Mouse (Mus musculus): Measurements from ENCODE around the gene Ccdc77. TPM values are rescaled to one million over a fixed set of nuclear protein-coding genes. Genes with fewer than 3 reads are reported as not detected.

Gene Ccdc77
- total and polyA plus RNA-seq, 3 experiments, result 18.2 to 25.2 (median 21.0) TPM

- H3K36me3 ChIP-seq (replicated peaks in 1 of 2; ENCODE audit: control insufficient read depth in 1 of 2, insufficient read depth in 1 of 2, low read length in 1 of 2), result peaks cover 44 to 81% of the 10 kb centered on the region in 2 experiments
- H3K9me3 ChIP-seq (replicated peaks; ENCODE audit: low read length), result no peaks in the 10 kb centered on the region
- no peaks in the 10 kb centered on the region for H3K4me1 ChIP-seq (ENCODE audit: control insufficient read depth in 1 of 2, insufficient read depth in 2 of 2)
- DNase-seq (ENCODE audit: extremely low read depth), result no peak
- no peak overlapping the region for H3K4me2 ChIP-seq (ENCODE audit: insufficient read depth, low read depth, poor library complexity, severe bottlenecking)
- no peak overlapping the region for H3K4me3 ChIP-seq (replicated peaks in 1 of 3; ENCODE audit: low read depth in 2 of 3, low read length in 2 of 3, poor library complexity in 1 of 3)
- H3K27ac ChIP-seq (ENCODE audit: insufficient read depth, low read depth), result no peak overlapping the region
- no peak overlapping the region for H3K9ac ChIP-seq (ENCODE audit: insufficient read depth, low read depth)
- dilution Hi-C loops (cut with MboI; ENCODE audit: extremely low pct_ligation_motif_present, extremely low pct_unique_long_range_greater_than_20kb, low sequenced_read_pairs) (no loop called here), in situ Hi-C loops (cut with MboI; ENCODE audit: low pct_ligation_motif_present, low pct_unique_long_range_greater_than_20kb, low sequenced_read_pairs) (no loop called here)
- H3K79me2 ChIP-seq (replicated peaks; ENCODE audit: control insufficient read depth, extremely low read depth, insufficient read depth, poor library complexity, severe bottlenecking), result peaks cover 9% of the 10 kb centered on the region; the same call in 1 of the 2 replicates
- no peaks in the 10 kb centered on the region for H3K27me3 ChIP-seq (replicated peaks)
- TF ChIP-seq E2F4 (IDR thresholded peaks at IDR 0.05; ENCODE audit: insufficient replicate concordance, low read depth, low read length) (no peak), MAFK (IDR thresholded peaks at IDR 0.05; ENCODE audit: insufficient replicate concordance, low read length) (peak; percentile 46; the same call in 1 of the 2 replicates), MYC (IDR thresholded peaks at IDR 0.05; ENCODE audit: low read depth, low read length) (no peak)
Observed at GRCm38 (mm10) chr6:120392811-120393210, 28.6 kb upstream of the Ccdc77 start.

DNA sequence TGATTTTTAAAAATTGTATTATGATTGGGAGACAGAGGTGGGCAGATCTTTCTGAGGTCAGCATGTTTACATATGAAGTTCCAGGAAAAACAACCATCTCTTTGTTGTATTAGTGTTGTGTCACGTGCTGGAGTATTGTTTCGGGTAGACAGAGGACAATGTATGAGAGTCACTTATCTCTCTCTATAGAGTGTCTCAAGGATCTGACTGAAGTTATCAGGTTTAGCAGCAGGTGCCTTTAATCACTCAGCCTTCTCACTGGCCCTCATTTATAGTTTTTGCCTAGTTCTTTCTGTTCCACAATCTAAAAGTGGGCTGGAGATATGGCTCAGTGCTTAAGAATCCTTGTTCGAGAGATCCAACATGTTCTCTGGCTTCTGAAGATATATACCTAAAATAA is 25.9 kb upstream of the Ccdc77 start:
- Histone ChIP-seq H3K36me3 (replicated peaks in 1 of 2; ENCODE audit: control insufficient read depth in 1 of 2, insufficient read depth in 1 of 2, low read length in 1 of 2) (peaks cover 30 to 68% of the 10 kb centered on the region in 2 experiments), H3K4me2 (ENCODE audit: insufficient read depth, low read depth, poor library complexity, severe bottlenecking) (no peak overlapping the region), H3K79me2 (replicated peaks; ENCODE audit: control insufficient read depth, extremely low read depth, insufficient read depth, poor library complexity, severe bottlenecking) (0 out of 2 replicates have a peak, but pooled peaks cover 2% of the 10 kb centered on the region), H3K27me3 (replicated peaks) (no peaks in the 10 kb centered on the region), H3K4me3 (replicated peaks in 1 of 3; ENCODE audit: low read depth in 2 of 3, low read length in 2 of 3, poor library complexity in 1 of 3) (no peak overlapping the region), H3K27ac (ENCODE audit: insufficient read depth, low read depth) (no peak overlapping the region), H3K9me3 (replicated peaks; ENCODE audit: low read length) (no peaks in the 10 kb centered on the region), H3K4me1 (ENCODE audit: control insufficient read depth in 1 of 2, insufficient read depth in 2 of 2) (no peaks in the 10 kb centered on the region), H3K9ac (ENCODE audit: insufficient read depth, low read depth) (no peak overlapping the region)
- DNase-seq (ENCODE audit: extremely low read depth), result no peak
- in situ Hi-C loops (cut with MboI; ENCODE audit: low pct_ligation_motif_present, low pct_unique_long_range_greater_than_20kb, low sequenced_read_pairs), result no loop called here
- no peak for TF ChIP-seq MAFK (IDR thresholded peaks at IDR 0.05; ENCODE audit: insufficient replicate concordance, low read length)
- dilution Hi-C loops (cut with MboI; ENCODE audit: extremely low pct_ligation_motif_present, extremely low pct_unique_long_range_greater_than_20kb, low sequenced_read_pairs), result no loop called here

- in situ Hi-C loops (cut with MboI; ENCODE audit: low pct_ligation_motif_present, low pct_unique_long_range_greater_than_20kb, low sequenced_read_pairs) (loop anchor here (10.0 kb wide), 1 partner anchor 48 kb away; no protein-coding TSS in a partner anchor), dilution Hi-C loops (cut with MboI; ENCODE audit: extremely low pct_ligation_motif_present, extremely low pct_unique_long_range_greater_than_20kb, low sequenced_read_pairs) (no loop called here)
- peaks cover 51 to 79% of the 10 kb centered on the region in 2 experiments for H3K36me3 ChIP-seq (replicated peaks in 1 of 2; ENCODE audit: control insufficient read depth in 1 of 2, insufficient read depth in 1 of 2, low read length in 1 of 2)
- no peak overlapping the region for H3K4me2 ChIP-seq (ENCODE audit: insufficient read depth, low read depth, poor library complexity, severe bottlenecking)
- TF ChIP-seq MEF2A (IDR thresholded peaks at IDR 0.05; ENCODE audit: borderline replicate concordance, low read depth, low read length), result no peak
- TF ChIP-seq BHLHE40 (IDR thresholded peaks at IDR 0.05; ENCODE audit: low read depth, low read length), result no peak
- no peak for TF ChIP-seq TCF12 (IDR thresholded peaks at IDR 0.05; ENCODE audit: low read depth, low read length)
- TF ChIP-seq POLR2A (IDR thresholded peaks at IDR 0.05; ENCODE audit: low read depth, low read length), result no peak
- no peak for TF ChIP-seq RCOR1 (conservative IDR thresholded peaks at IDR 0.05; ENCODE audit: low read depth, low read length)
- no peaks in the 10 kb centered on the region for H3K4me1 ChIP-seq (ENCODE audit: control insufficient read depth in 1 of 2, insufficient read depth in 2 of 2)
- H3K9ac ChIP-seq (ENCODE audit: insufficient read depth, low read depth), result no peak overlapping the region
- H3K9me3 ChIP-seq (replicated peaks; ENCODE audit: low read length), result no peaks in the 10 kb centered on the region
- H3K79me2 ChIP-seq (replicated peaks; ENCODE audit: control insufficient read depth, extremely low read depth, insufficient read depth, poor library complexity, severe bottlenecking), result peaks cover 2% of the 10 kb centered on the region
- H3K27me3 ChIP-seq (replicated peaks), result no peaks in the 10 kb centered on the region
- no peak overlapping the region for H3K4me3 ChIP-seq (replicated peaks in 1 of 3; ENCODE audit: low read depth in 2 of 3, low read length in 2 of 3, poor library complexity in 1 of 3)
- no peak for DNase-seq (ENCODE audit: extremely low read depth)
- no peak overlapping the region for H3K27ac ChIP-seq (ENCODE audit: insufficient read depth, low read depth)
Observed at GRCm38 (mm10) chr6:120376736-120377135, 12.6 kb upstream of the Ccdc77 start.
